Mouse (Mus musculus) cerebellum, postnatal 14 days (tissue): ENCODE results near the gene Ears2.
A peak's percentile ranks its signal among the peaks of the same experiment; 100 is the strongest.

Experiments
- DNase-seq, 2 experiments: peaks; one replicate each; pipeline ENCODE4 v3.0.0; 2021; ENCODE audit warnings: mixed read lengths in 2 of 2

Ears2 gene

DNA sequence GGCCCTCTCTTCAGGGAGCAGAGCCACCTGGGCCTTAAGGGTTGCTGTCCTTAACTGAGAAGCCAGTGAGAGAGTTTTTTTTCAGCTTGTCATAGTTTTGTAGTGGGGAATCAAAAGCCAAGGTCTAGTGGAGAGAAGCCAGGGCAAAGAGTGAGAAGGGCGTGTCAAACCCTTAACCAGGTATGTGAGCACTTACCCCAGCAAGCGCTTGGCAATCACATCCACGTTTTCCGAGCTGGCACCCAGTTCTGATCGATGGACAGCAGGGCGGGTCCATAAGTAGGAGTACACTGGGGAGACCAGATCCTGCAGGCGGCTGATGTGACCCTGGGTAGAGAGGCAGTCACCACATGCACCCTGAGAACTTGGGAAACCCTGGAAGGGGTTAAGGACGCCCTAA, 23.0 kb downstream of the Ears2 start:
- no peak for DNase-seq

DNA sequence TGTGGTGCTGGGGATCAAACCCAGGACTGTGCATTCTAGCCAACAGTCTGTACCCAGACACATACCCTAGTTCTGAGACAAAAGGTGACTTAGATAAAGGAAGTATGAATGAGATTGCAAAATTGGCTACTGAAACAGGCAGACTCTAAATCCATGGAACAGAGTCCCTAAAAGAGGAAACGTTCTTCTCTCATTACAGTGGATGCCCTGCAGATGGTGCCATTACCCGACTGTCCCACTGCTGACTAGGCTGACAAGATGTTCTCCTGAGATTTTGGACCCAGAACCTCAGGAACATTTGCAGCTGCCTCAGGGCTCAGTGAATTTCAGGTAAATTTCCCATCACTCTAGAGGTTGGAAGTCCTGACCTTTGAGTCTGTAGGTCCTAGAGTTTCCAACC, 32.7 kb downstream of the Ears2 start:
- DNase-seq, result no peak

DNA sequence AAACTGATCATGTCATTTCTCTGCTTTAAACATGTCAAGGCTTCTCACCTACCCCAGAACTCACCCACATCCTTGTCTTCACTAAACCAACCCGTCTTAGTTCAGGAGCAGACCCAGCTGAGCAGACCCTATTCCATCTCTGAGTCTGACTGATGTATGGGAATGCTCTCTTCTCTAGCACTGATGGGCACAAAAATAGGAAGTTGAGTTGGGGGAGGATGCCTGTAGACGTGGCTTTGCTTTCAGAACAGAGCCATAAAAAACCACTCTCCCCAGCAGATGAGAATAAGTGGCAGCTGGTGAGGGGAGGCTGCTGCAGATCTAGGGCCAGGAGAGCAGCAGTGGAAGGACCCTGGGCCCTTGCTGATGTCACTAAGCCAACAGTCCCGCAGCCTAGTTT, 33.7 kb downstream of the Ears2 start:
- no peak for DNase-seq

DNA sequence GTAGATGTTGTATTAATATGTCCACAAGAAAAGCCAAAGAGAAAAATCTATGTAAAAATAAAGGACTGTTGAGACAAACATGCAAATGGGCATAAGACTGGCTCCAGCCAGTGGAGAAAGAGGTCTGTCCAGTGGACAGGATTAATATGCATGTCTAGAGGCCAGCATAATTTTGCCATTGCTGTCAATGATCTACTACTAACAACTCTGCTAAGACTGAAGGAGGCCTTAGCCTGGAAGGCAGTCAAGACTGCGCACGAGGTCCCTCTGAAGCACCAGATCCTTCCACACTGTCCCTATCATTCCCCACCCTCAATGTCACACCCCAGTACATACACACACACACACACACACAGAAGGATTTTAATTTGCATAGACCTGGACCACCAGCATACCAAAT, 44.9 kb downstream of the Ears2 start:
- no peak for DNase-seq

DNA sequence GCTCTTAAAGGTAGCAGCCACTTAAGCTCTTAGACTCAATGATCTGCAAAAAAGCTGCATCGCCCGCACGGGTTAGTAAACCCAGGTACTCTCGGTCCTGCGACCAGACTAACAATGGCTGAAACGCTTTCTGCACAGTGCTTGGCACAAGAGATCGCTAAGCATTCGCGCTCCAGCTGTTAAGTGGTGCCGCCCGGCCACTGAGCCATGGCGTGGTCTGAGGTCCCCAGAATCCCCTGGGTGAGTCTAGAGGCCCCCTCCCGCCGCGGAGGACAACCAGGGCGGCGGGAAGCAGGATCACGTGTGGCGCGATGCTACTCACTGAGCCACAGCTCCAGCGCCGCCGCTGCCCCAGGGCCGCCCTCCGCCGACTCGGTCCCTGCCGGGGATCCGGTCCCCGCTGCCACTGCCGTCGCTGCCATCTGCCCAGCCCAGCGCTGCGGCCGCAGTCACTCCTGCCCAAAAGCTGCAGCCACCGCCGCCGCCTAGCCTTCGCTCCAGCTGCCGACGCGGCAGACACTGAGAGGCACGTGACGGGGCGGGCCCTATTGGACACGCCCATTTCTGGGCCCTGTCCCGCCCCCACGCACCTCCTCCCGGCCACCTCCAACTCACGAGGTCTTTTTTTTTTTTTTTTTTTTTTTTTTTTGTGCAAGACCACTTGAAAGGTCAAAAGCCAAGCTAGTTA, 46.3 kb downstream of the Ears2 start, which contains the start of gene Gga2:
Gene Gga2, minus strand, starts transcription at position 556 of the 688 bp plus-strand sequence.
- peak; percentile 90 for DNase-seq

DNA sequence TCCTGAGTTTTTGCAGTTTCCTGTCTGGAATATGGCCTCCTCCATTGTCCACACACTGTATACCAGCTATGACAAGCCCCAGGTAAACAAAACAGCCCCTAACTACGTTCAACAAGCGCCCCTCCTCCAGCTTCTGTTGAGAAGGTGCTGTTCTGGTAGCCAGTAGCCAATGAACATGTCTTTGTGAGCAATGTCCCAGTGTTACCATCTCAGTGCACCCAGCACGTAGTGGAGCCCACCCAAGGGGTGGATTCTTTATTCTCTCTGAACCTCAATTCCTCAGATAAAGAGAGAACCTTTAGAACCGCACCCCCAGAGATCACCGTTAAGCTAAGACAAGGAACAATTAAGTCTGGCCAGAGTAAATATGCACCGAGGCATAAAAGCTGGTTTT, 46.8 kb downstream of the Ears2 start:
- DNase-seq, result peak in 1 of 2 experiments; percentile 29

DNA sequence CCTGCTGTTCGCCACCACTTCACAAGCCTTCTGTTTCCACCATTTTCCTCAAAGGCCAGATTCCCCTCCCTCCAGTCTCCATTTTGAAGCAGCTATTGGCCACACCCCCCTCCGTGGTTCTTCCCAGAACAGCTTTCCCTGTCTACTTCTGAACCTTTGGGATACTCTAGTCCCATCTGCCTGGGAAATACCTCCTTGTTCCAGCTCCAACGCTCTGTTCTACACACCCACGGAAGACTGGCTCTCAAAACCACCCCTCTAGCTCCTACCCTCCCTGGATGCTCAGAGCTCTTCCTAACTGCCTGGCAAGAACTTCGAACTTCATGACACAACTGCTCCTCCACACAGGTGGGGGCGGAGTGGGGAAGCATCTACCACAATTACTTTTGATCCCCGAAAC, 48.1 kb downstream of the Ears2 start:
- no peak for DNase-seq

DNA sequence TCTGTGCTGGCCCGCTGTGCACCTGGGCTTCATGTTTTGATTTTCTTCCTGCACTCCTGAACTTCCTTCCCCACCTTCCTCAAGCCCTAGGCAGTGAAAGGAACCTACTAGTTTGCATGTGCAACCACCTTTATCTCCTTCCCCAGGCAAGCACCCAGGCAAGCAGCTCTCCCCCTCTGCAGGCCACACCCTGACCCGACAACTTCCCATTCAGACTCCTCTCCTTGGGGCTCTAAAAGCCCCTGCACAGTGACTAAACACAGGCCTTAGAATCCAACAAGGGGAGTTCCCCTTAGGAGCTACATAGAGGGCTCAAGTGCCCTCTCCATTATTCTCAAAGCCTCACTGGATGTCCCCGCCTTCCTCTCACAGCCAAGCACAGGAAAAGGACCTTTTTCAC, 48.8 kb downstream of the Ears2 start:
- no peak for DNase-seq

DNA sequence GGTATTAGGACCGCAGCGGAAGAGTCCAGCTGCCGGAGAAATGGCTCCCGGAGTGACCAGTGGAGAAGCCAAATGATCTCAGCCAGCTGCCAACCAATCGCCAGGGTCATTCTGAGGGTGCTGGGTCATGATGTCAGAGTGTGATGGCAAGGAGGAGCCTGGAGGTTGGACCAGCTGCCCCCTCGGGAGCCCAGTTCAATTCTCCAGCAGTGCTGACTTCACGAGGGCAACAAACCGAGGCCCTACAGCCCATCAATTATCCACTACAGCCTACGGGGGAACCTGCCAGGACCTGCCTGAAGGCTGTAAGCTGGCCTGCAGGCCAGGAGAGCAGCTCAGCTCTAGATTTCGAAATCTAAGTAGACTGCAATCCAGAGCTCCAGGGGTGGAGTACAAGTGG, 51.3 kb downstream of the Ears2 start:
- DNase-seq, result no peak

DNA sequence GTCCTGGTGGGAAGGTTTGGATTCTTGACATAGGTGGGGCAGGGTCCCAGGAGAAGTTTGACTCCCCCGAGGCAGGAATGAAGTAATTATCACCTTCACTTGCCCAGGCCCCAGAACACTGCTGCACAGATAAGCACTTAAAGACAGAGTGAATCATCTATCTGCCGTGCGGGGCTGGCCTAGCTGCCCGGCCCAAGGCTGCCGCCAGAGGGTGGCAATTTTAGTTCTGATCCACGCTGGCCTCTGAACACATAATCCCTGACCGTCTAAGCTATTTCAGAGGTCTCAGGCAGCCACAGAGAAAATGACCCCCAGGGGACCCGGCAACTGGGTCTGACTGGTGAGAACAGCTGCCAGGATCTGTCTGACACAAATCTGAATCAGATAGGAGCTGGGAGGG, 52.0 kb downstream of the Ears2 start:
- DNase-seq, result peak in 1 of 2 experiments; percentile 20

DNA sequence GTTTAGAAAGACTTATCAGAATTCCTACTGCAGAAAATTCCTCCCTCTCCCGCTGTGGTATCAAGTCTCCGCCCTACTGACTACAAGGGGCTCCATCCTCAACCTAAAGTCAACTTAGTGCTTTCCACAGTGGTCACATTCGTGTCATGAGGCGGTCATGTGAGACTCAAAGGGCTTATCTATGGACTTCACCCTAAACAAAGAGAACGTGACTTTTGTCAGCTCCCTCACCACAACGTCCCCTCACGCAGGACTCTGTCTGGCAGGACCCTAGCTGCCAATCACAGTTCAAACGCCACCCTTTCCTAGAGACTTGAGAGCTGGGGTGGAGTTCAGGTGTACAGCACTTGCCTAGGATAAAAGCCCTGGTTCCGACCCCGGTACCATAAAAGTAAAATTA, 54.1 kb downstream of the Ears2 start:
- no peak for DNase-seq

DNA sequence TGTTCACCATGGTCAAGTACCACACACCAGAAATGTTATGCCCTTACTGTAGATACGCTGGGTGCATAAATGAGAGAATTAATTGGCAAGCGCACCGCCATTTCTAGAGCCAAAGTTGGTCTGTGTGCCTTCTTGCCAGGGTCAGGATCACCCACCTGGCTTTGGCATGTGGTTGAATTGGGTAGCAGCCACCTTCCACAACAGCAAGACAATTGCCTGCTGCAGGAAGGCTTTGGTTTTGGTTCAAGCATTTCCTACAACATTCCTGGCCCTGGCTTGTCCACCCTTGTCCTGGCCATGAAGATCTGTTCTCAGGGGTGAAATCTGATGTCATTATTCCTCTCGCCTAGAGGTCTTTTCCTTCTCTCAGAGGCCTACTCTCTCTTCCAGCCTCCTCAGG, 54.7 kb downstream of the Ears2 start:
- peak; percentile 33 to 46 for DNase-seq

DNA sequence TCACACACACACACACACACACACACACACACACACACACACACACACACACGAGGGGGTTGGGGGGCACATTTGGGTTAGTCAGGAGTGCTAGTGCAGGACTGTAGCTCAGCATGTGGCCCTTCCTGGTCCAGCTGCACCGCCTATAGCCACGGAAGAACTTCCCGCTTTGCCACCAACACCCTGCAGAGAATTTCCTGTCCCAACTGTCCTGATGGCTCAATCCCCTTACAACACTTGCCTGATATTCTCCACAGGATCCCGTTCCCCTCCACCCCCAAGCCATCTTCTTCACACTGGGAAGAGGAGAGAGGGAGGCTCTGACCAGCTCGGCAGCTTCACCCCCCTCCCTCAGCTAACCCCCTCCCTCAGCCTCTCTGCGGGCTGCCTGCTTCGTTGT, 66.7 kb downstream of the Ears2 start:
- no peak for DNase-seq

DNA sequence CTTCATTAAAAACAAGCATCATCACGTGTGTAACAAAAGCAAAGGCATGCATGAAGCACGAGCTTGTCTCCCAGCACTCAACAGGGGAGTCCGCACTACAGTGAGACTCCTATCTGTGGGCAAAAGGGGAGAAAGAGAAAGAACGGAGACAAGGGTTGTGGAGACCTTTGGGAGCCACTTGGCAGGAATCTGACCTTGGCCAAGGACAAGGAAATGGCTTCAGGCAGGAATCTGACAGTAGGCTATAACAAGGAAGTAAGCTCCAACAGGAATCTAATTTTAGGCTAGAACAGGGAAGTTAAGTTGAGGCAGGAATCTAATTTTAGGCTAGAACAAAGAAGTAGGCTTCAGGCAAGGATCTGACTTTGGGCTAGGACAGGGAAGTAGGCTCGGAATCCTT, 71.1 kb downstream of the Ears2 start:
- DNase-seq, result no peak
